Mouse (Mus musculus) large intestine, adult 2 months (tissue): ENCODE measurements around the gene Ostf1. TPM values are rescaled to one million over a fixed set of nuclear protein-coding genes. Genes with fewer than 3 reads are reported as not detected.

Experiments
- DNase-seq: peaks from one replicate; pipeline ENCODE4 v3.0.0-alpha.2; 2012; ENCODE audit warnings: low read depth, low spot score
- WGBS: fragments of 180-500 bp; shearing (Covaris S2); methylation state at CpG from one replicate; pipeline ENCODE4 v1.1.7; 2018; 5-methylcytosine and 5-hydroxymethylcytosine counted together
- polyA plus RNA-seq: library from polyadenylated mRNA; depleted of rRNA; stranded (reverse); fragments of >200 nt; gene quantifications from 2 replicates; pipeline ENCODE4 v1.2.3, GENCODE M21; 2012; rRNA removed

Ostf1 gene
- polyA plus RNA-seq, 1 experiment, result 57.2 TPM

GRCm38 (mm10) chr19:18578216-18579011, 53.2 kb downstream of the Ostf1 start:
- DNase-seq, result no peak
- 51% methylated on average over 17 of the region's 17 CpGs for WGBS

- no peak for DNase-seq
- WGBS, result 83% methylated on average over 5 of the region's 5 CpGs
Observed at GRCm38 (mm10) chr19:18577348-18577747, 54.3 kb downstream of the Ostf1 start.

DNA sequence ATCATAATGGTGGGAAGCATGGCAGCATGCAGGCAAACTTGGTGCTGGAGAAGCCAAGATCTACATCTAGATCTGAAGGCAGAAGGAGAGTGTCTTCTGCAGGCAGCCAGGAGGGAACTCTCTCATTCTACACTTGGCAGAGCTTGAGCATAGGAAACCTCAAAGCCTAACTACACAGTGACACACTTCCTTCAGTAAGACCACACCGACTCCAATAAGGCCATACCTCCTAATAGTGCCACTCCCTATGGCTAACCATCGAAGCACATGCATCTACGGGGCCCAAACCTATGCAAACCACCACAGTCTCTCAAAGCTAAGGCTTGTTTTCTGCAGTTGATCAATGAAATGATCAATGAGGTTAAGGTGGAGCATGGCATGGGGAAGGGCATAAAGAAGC, 55.7 kb downstream of the Ostf1 start:
- no peak for DNase-seq
- WGBS, result 84% methylated on average over 3 of the region's 3 CpGs

DNA sequence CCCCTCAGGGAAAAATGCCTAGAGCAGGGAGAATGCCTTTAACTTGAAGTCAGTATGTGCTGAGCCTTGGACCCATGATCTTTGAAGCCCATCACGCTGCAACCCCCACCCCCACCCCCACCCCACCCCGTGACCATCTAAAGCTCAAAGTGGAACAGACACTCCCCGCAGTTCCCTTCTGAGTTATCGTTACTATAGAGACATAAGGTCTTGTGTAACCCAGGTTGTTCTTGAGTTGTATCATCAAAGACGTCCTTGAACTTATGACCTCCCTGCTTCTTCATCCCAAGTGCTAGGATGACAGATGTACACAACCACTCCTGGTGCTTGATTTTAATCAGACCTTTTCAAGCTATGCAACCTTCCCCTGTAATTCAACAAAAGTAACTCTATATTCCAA, 57.7 kb downstream of the Ostf1 start:
- DNase-seq, result no peak
- WGBS, result 48% methylated on average over 5 of the region's 5 CpGs

- 58% methylated on average over 3 of the region's 3 CpGs for WGBS
- no peak for DNase-seq
Observed at GRCm38 (mm10) chr19:18573443-18573842, 58.2 kb downstream of the Ostf1 start.

DNA sequence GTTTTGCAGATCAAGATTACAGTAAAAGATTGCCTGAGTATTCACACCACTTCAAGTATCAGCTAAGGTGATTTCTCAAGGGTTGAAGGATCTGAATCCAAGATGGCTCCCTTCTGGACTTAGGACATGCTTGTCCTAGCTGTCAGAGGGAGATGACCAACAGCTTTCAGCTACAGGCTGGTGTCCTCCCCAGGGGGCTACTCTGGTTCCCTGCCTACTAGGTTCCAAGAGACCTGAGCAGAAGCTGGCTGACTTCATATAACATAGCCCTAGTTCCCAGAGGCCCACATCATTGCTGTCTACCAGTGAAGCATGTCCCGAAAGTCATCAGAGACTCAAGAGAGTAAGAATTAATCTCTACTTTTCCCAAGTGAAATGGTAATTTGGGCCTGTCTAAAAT, 62.1 kb downstream of the Ostf1 start:
- DNase-seq, result no peak
- 97% methylated on average over 1 of the region's 1 CpGs for WGBS

DNA sequence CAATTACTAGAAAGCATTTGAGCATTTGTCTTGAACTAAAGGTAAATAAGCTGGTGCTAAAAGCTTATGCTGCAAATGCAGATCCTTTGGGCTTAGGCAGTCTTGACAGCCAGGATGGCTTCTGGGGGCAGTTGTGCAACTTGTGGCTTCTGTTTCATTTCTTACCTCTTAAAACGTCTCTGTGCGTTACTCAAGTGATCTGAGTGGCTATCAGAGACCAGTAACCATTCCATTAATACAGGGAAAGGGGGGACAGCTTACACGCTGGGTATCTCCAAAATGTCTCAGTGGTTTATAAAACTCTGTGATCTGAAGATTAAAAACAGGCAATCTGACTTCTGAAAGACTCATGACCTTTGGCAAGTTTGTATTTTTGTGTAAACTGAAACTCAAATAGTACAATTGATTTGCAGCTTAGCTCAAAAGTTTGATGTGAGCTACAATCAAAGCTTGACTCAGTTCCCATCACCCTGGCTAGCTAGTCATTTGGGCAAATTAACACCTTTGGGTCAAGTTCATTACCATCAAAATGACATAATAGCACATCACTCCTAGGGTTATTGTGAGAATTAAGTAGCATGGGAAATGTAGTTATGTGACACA, 62.7 kb downstream of the Ostf1 start:
- no peak for DNase-seq
- WGBS, result 76% methylated on average over 3 of the region's 3 CpGs

DNA sequence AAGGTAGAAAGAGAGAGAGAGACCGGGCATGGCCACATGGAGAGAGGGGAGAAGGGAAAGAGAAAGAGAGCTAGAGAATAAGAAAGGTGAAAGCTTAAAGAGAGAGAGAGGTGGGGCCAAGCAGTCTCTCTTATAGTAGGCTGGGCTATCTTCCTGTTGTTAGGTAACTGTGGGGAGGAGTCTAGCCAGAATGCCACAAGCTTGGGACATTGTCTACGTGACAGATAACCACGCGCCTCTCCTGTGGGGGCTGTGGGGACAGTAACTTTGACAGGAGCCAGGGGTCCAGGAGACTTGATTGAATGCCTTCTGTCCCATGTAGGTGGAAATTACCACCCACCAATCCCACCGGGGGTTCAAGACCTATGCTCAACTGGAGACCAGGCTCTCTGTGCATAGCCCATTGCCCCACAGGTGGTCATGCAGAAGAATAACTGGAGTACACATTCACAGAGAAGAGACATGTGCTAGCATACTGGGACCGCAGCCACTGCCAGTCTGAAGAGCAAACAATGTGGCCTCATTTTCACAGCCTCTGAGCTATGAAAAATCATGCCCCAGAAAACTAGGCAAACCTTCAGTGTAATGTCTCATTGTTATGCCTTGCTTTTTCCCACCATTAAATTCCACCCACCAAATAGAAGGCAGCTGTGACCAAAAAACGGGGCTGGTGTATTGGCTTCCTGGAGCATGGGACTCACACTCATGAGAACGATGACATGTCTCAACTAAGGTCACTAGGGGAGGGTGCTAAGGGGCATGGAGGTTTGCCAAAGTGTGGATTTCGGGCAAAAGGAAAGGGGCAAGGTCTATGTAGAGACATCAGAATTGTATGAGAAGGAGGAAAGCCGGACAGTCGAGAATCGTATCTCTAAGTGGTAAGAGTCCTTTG, 63.4 kb downstream of the Ostf1 start:
- DNase-seq, result no peak
- WGBS, result 87% methylated on average over 12 of the region's 12 CpGs

- WGBS, result 88% methylated on average over 11 of the region's 11 CpGs
- no peak for DNase-seq
Observed at GRCm38 (mm10) chr19:18567501-18567900, 64.1 kb downstream of the Ostf1 start.

DNA sequence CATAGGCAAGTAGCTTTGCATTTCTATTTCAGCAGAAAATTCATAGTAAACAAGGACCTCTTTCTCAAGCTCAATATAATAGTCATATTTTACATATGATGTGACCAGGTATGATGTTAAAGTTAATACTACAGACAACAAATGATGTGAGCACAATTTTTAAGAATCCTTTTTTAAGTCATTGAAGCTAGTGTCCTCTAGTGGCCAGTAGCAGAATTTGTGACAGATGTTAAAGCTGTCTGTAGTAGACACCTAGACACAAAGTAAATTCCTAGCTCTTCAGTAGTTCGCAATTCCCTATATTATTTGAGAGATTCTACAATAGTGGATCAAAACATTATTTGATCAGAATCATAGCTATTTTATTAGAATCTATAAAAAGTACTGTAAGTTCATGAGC, 73.9 kb downstream of the Ostf1 start:
- no peak for DNase-seq

DNA sequence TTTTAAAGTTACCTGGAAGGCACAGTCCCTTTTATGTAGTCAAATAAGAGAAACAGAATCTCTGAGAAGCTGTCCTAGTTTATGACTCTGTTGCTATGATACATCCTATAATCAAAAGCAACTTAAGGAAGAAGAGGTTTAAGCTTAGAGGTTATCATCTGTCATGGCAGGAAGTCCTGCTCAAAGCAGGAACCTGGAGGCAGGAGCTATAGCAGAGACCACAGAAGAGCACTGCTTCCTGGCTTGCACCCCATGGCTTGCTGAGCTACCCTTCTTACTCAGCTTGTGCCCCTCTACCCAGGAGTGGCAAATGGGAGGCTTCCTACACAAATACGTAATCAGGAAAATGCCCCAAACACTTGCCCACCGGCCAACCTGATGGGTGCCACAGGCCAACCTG, 76.0 kb downstream of the Ostf1 start:
- no peak for DNase-seq
- 87% methylated on average over 2 of the region's 2 CpGs for WGBS

More for the DNA sequence above, 73.9 kb downstream of the Ostf1 start:
- WGBS, result 71% methylated on average over 1 of the region's 1 CpGs

DNA sequence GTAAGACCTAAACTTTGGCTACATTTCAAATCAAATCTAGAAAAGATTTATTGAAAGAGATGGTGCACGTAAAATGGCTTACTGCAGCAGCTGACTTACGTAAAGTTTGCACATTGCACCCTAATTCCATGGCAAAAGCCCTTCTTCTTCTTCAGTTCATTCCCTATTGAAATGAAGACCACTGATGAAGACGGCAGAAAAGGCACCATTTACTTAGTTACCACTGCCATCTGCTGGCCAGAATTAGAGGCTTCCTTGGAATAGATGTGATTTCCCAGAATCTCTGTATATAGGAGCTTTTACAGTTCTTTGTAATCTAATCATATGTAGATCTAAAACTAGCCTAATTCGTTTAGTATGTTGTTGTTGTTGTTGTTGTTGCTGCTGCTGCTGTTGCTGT, 83.0 kb downstream of the Ostf1 start:
- 6% methylated on average over 4 of the region's 4 CpGs for WGBS
- peak; percentile 7 for DNase-seq

Other genes with a start within 250 kb of the Ostf1 start
- 4.8 and 4.9 TPM in 2 replicates for gene Nmrk1, start 127 bp upstream of the Ostf1 start, polyA plus RNA-seq
- 3.5 and 3.8 TPM in 2 replicates for gene Carnmt1, start 38.9 kb upstream of the Ostf1 start, polyA plus RNA-seq
- gene D030056L22Rik, start 81.4 kb upstream of the Ostf1 start, polyA plus RNA-seq, result 5.7 and 6.0 TPM in 2 replicates
- 0.91 and 2.6 TPM in 2 replicates for gene Trpm6, start 118.2 kb upstream of the Ostf1 start, polyA plus RNA-seq